In genomic region chr17:46609721-46610514, GRCm38 (mm10) we compare ENCODE assay signal across 7 mouse cellular contexts. TPM values are rescaled to one million over a fixed set of nuclear protein-coding genes. Genes with fewer than 3 reads are reported as not detected.
A peak's percentile ranks its signal among the peaks of the same experiment; 100 is the strongest.
DNase-seq lines count a peak whose midpoint lies in the region; ATAC-seq and TF ChIP-seq lines count a peak whose summit lies in the region.

No protein-coding gene starts in this region.

- TF ChIP-seq EP300 in ES-Bruce4 (IDR thresholded peaks at IDR 0.05; ENCODE audit: insufficient read depth, low read depth, low read length), result peak; percentile 26; the same call in 1 of the 2 replicates

- H3K27ac ChIP-seq in ES-Bruce4 (ENCODE audit: insufficient read depth, low read length), result peak overlapping the region; percentile 83
- peak overlapping the region; percentile 52 for H3K27ac ChIP-seq in intestine, embryonic 16.5 days (ENCODE audit: low read length)
- peak overlapping the region; percentile 66; the same call in 1 of the 2 replicates for H3K27ac ChIP-seq in lung, embryonic 14.5 days (ENCODE audit: low read depth)
- no peak overlapping the region for H3K27ac ChIP-seq in left cerebral cortex, adult 2 months

- H3K4me1 ChIP-seq in ES-Bruce4 (ENCODE audit: control insufficient read depth, insufficient read depth, low read length), result peaks cover 23% of the 10 kb centered on the region
- peaks cover 28% of the 10 kb centered on the region for H3K4me1 ChIP-seq in intestine, embryonic 16.5 days (ENCODE audit: control insufficient read depth, insufficient read depth, low read length)
- H3K4me1 ChIP-seq in lung, embryonic 14.5 days (ENCODE audit: insufficient read depth), result peaks cover 33% of the 10 kb centered on the region

- peak overlapping the region; percentile 53 for H3K4me2 ChIP-seq in intestine, embryonic 16.5 days (ENCODE audit: low read depth, low read length)
- H3K4me2 ChIP-seq in lung, embryonic 14.5 days, result peak overlapping the region; percentile 38

- no peak for TF ChIP-seq POLR2A in ES-Bruce4 (IDR thresholded peaks at IDR 0.05; ENCODE audit: insufficient read depth, low read length)

- ATAC-seq in intestine, embryonic 16.5 days, result peak; percentile 80
- ATAC-seq in lung, embryonic 14.5 days (ENCODE audit: insufficient read depth), result peak; percentile 67; the same call in 1 of the 2 replicates
- no peak for ATAC-seq in inflammation-experienced regulatory T-cells, adult 6 months

- no peaks in the 10 kb centered on the region for H3K27me3 ChIP-seq in ES-Bruce4 (ENCODE audit: control insufficient read depth, insufficient read depth, low read length, poor library complexity, severe bottlenecking)
- H3K27me3 ChIP-seq in intestine, embryonic 16.5 days (replicated peaks; ENCODE audit: control insufficient read depth, insufficient read depth, low read length), result no peaks in the 10 kb centered on the region
- H3K27me3 ChIP-seq in lung, embryonic 14.5 days (ENCODE audit: insufficient read depth, low read length), result no peaks in the 10 kb centered on the region

- H3K36me3 ChIP-seq in ES-Bruce4 (ENCODE audit: control insufficient read depth, insufficient read depth, low read length, poor library complexity, severe bottlenecking), result no peaks in the 10 kb centered on the region
- no peaks in the 10 kb centered on the region for H3K36me3 ChIP-seq in intestine, embryonic 16.5 days (ENCODE audit: control insufficient read depth, insufficient read depth, low read length)
- 0 out of 2 replicates have a peak, but pooled peaks cover 7% of the 10 kb centered on the region for H3K36me3 ChIP-seq in lung, embryonic 14.5 days (ENCODE audit: insufficient read depth)

- TF ChIP-seq CTCF in ES-Bruce4 (IDR thresholded peaks at IDR 0.05; ENCODE audit: low read depth, low read length), result no peak
- no peak for TF ChIP-seq CTCF in lung, embryonic 14.5 days (IDR thresholded peaks at IDR 0.05; ENCODE audit: low read depth)
- no peak for TF ChIP-seq CTCF in left cerebral cortex, adult 2 months (IDR thresholded peaks at IDR 0.05)

- DNase-seq in adipocyte (ENCODE audit: low spot score), result peak; percentile 46
- DNase-seq in lung, embryonic 14.5 days, result peak; percentile 71
- DNase-seq in left cerebral cortex, adult 2 months (ENCODE audit: extremely low spot score in 1 of 2, low spot score in 2 of 2), result no peak
- no peak for DNase-seq in natural killer cell, adult 2 months (ENCODE audit: low spot score in 2 of 2)

- H3K9ac ChIP-seq in ES-Bruce4 (ENCODE audit: low read depth, poor library complexity, severe bottlenecking), result peak overlapping the region; percentile 42
- peak overlapping the region; percentile 11 for H3K9ac ChIP-seq in intestine, embryonic 16.5 days (ENCODE audit: low read depth, low read length)
- no peak overlapping the region for H3K9ac ChIP-seq in lung, embryonic 14.5 days

- H3K4me3 ChIP-seq in ES-Bruce4 (ENCODE audit: low read depth, low read length), result peak overlapping the region; percentile 25
- H3K4me3 ChIP-seq in intestine, embryonic 16.5 days (ENCODE audit: low read length), result peak overlapping the region; percentile 18; the same call in 1 of the 2 replicates
- H3K4me3 ChIP-seq in lung, embryonic 14.5 days (ENCODE audit: low read depth, low read length), result no peak overlapping the region
- no peak overlapping the region for H3K4me3 ChIP-seq in left cerebral cortex, adult 2 months

- intact Hi-C loops in left cerebral cortex, adult 2 months (cut with DNase I), result no loop called here

- WGBS in intestine, embryonic 16.5 days, result 41% methylated on average over 15 of the region's 15 CpGs
- 50% methylated on average over 15 of the region's 15 CpGs for WGBS in lung, embryonic 14.5 days

- no peaks in the 10 kb centered on the region for H3K9me3 ChIP-seq in ES-Bruce4 (replicated peaks; ENCODE audit: control insufficient read depth, insufficient read depth, low read length, poor library complexity, severe bottlenecking)
- H3K9me3 ChIP-seq in intestine, embryonic 16.5 days (ENCODE audit: control insufficient read depth, low read length), result no peaks in the 10 kb centered on the region
- no peaks in the 10 kb centered on the region for H3K9me3 ChIP-seq in lung, embryonic 14.5 days (ENCODE audit: low read depth, low read length)

RNA-seq across cellular contexts. Expression of gene Ptk7, which starts 19.4 kb away (rescaled TPM):
- 110 and 113 TPM in 2 replicates for polyA plus RNA-seq in ES-Bruce4 (2011; ENCODE audit: insufficient read depth, insufficient read length, low read depth, missing spikeins)
- 53.2 and 54.4 TPM in 2 replicates for polyA plus RNA-seq in intestine, embryonic 16.5 days (2015; fragmentation: Nextera tagmentation; extraction: Ambion mirVana)
- 79.5 and 99.3 TPM in 2 replicates for polyA plus RNA-seq in lung, embryonic 14.5 days (2014; fragmentation: Nextera tagmentation; extraction: Ambion mirVana)
- total RNA-seq in left cerebral cortex, adult 2 months (2021), result 1 to 10 TPM; 8.3 to 9.4 TPM
- not detected for polyA plus RNA-seq in inflammation-experienced regulatory T-cells, adult 6 months (2017; shearing (Covaris generic))

RNA-seq across cellular contexts. Expression of gene Klc4, which starts 35.9 kb away (rescaled TPM):
- 10.1 TPM in 2 replicates for polyA plus RNA-seq in ES-Bruce4 (2011; ENCODE audit: insufficient read depth, insufficient read length, low read depth, missing spikeins)
- 93.7 and 104 TPM in 2 replicates for polyA plus RNA-seq in intestine, embryonic 16.5 days (2015; fragmentation: Nextera tagmentation; extraction: Ambion mirVana)
- polyA plus RNA-seq in lung, embryonic 14.5 days (2014; fragmentation: Nextera tagmentation; extraction: Ambion mirVana), result 20.2 and 21.4 TPM in 2 replicates
- 10 to 100 TPM; 21.9 to 24.4 TPM for total RNA-seq in left cerebral cortex, adult 2 months (2021)
- polyA plus RNA-seq in inflammation-experienced regulatory T-cells, adult 6 months (2017; shearing (Covaris generic)), result 10 to 100 TPM in 1 of 3 experiments, 1 to 10 TPM in 2; 7.6 to 10.1 (median 9.1) TPM

RNA-seq across cellular contexts. Expression of gene Mrpl2, which starts 36.1 kb away (rescaled TPM):
- 65.8 and 70.9 TPM in 2 replicates for polyA plus RNA-seq in ES-Bruce4 (2011; ENCODE audit: insufficient read depth, insufficient read length, low read depth, missing spikeins)
- polyA plus RNA-seq in intestine, embryonic 16.5 days (2015; fragmentation: Nextera tagmentation; extraction: Ambion mirVana), result 164 and 170 TPM in 2 replicates
- 113 and 114 TPM in 2 replicates for polyA plus RNA-seq in lung, embryonic 14.5 days (2014; fragmentation: Nextera tagmentation; extraction: Ambion mirVana)
- total RNA-seq in left cerebral cortex, adult 2 months (2021), result 10 to 100 TPM; 49.1 to 53.2 TPM
- 10 to 100 TPM; 59.1 to 81.9 (median 60.2) TPM for polyA plus RNA-seq in inflammation-experienced regulatory T-cells, adult 6 months (2017; shearing (Covaris generic))

RNA-seq across cellular contexts. Expression of gene Cul7, which starts 40.2 kb away (rescaled TPM):
- polyA plus RNA-seq in ES-Bruce4 (2011; ENCODE audit: insufficient read depth, insufficient read length, low read depth, missing spikeins), result 67.1 and 74.8 TPM in 2 replicates
- 42.4 and 43.1 TPM in 2 replicates for polyA plus RNA-seq in intestine, embryonic 16.5 days (2015; fragmentation: Nextera tagmentation; extraction: Ambion mirVana)
- polyA plus RNA-seq in lung, embryonic 14.5 days (2014; fragmentation: Nextera tagmentation; extraction: Ambion mirVana), result 36.6 TPM in 2 replicates
- 10 to 100 TPM; 25.9 to 30.0 TPM for total RNA-seq in left cerebral cortex, adult 2 months (2021)
- polyA plus RNA-seq in inflammation-experienced regulatory T-cells, adult 6 months (2017; shearing (Covaris generic)), result 1 to 10 TPM; 1.7 to 4.1 (median 2.5) TPM

RNA-seq across cellular contexts. Expression of gene Srf, which starts 53.9 kb away (rescaled TPM):
- polyA plus RNA-seq in ES-Bruce4 (2011; ENCODE audit: insufficient read depth, insufficient read length, low read depth, missing spikeins), result 40.5 and 42.0 TPM in 2 replicates
- polyA plus RNA-seq in intestine, embryonic 16.5 days (2015; fragmentation: Nextera tagmentation; extraction: Ambion mirVana), result 4.9 and 5.9 TPM in 2 replicates
- 11.4 and 15.1 TPM in 2 replicates for polyA plus RNA-seq in lung, embryonic 14.5 days (2014; fragmentation: Nextera tagmentation; extraction: Ambion mirVana)
- total RNA-seq in left cerebral cortex, adult 2 months (2021), result 10 to 100 TPM; 57.0 to 74.2 TPM
- 10 to 100 TPM in 1 of 3 experiments, 1 to 10 TPM in 2; 4.8 to 15.7 (median 7.7) TPM for polyA plus RNA-seq in inflammation-experienced regulatory T-cells, adult 6 months (2017; shearing (Covaris generic))

Comparison
In these comparisons a context has a peak if more than half of its experiments do, and no peak if none do; other contexts are left out.
1. H3K4me3 ChIP-seq: peak in ES-Bruce4 (single experiment) and intestine, embryonic 16.5 days (single experiment); none in lung, embryonic 14.5 days (single experiment) and left cerebral cortex, adult 2 months (single experiment).
2. DNase-seq: peak in adipocyte (single experiment) and lung, embryonic 14.5 days (single experiment); none in left cerebral cortex, adult 2 months (0 of 2) and natural killer cell, adult 2 months (0 of 2).
3. RNA of gene Ptk7, which starts 19.4 kb away (polyA plus RNA-seq): 110 to 113 TPM in ES-Bruce4, 79.5 to 99.3 TPM in lung, embryonic 14.5 days and 53.2 to 54.4 TPM in intestine, embryonic 16.5 days; not detected in inflammation-experienced regulatory T-cells, adult 6 months; every median in the first group is over 10 times any median in the second.